Mouse (Mus musculus) lung, adult 18-20 months (tissue): ENCODE measurements around the gene Ttll1.

Source experiments
- DNase-seq, 2 experiments: peaks; one replicate each; pipeline ENCODE4 v3.0.0; 2022; ENCODE audit warnings: mixed read lengths in 2 of 2

Ttll1 gene

GRCm38 (mm10) chr15:83452219-83452760 lies 58.4 kb downstream of the Ttll1 start:
- no peak for DNase-seq

- peak; percentile 67 to 82 for DNase-seq
Observed at GRCm38 (mm10) chr15:83451621-83452210, 59.0 kb downstream of the Ttll1 start.

GRCm38 (mm10) chr15:83450007-83450406 lies 60.7 kb downstream of the Ttll1 start:
- DNase-seq, result no peak

- DNase-seq, result no peak
Observed at GRCm38 (mm10) chr15:83448646-83449045, 62.0 kb downstream of the Ttll1 start.

- DNase-seq, result peak in 1 of 2 experiments; percentile 44
Observed at GRCm38 (mm10) chr15:83447791-83448544, 62.7 kb downstream of the Ttll1 start.

GRCm38 (mm10) chr15:83445908-83446307 lies 64.8 kb downstream of the Ttll1 start:
- DNase-seq, result no peak

- no peak for DNase-seq
Observed at GRCm38 (mm10) chr15:83445383-83445782, 65.3 kb downstream of the Ttll1 start.

GRCm38 (mm10) chr15:83444425-83444824 lies 66.3 kb downstream of the Ttll1 start:
- peak; percentile 60 to 63 for DNase-seq

GRCm38 (mm10) chr15:83442495-83443037 lies 68.1 kb downstream of the Ttll1 start:
- no peak for DNase-seq

- no peak for DNase-seq
Observed at GRCm38 (mm10) chr15:83440726-83441125, 70.0 kb downstream of the Ttll1 start.

- DNase-seq, result no peak
Observed at GRCm38 (mm10) chr15:83436541-83436940, 74.2 kb downstream of the Ttll1 start.

GRCm38 (mm10) chr15:83435324-83436090 lies 75.2 kb downstream of the Ttll1 start:
- no peak for DNase-seq

- no peak for DNase-seq
Observed at GRCm38 (mm10) chr15:83434692-83435091, 76.0 kb downstream of the Ttll1 start.
